Comparison of ENCODE assay signal across 9 mouse cellular contexts in genomic region chr2:25877250-25877735, GRCm38 (mm10). TPM values are rescaled to one million over a fixed set of nuclear protein-coding genes. Genes with fewer than 3 reads are reported as not detected.
DNase-seq lines count a peak whose midpoint lies in the region; ATAC-seq and TF ChIP-seq lines count a peak whose summit lies in the region.
"Had no signal": no experiment of that assay in that cellular context is flagged by ENCODE, and none has a peak within 500 bp of the region (broad histone marks: within the 10 kb centered on the region; RNA-seq: fewer than 3 reads in every experiment).

No protein-coding gene starts in this region.

- H3K27me3 ChIP-seq in heart, embryonic 11.5 days (ENCODE audit: control insufficient read depth, insufficient read depth, low read length) = peaks cover 46% of the 10 kb centered on the region
- H3K27me3 ChIP-seq in hindbrain, embryonic 12.5 days = peaks cover 27% of the 10 kb centered on the region
- no peaks in the 10 kb centered on the region for H3K27me3 ChIP-seq in midbrain, embryonic 14.5 days (ENCODE audit: control insufficient read depth, insufficient read depth, low read length)
- peaks cover 8% of the 10 kb centered on the region; the same call in 1 of the 2 replicates for H3K27me3 ChIP-seq in thymus, adult 2 months (ENCODE audit: control insufficient read depth, insufficient read depth, low read length)

- H3K9ac ChIP-seq in heart, embryonic 11.5 days (ENCODE audit: low read depth, low read length) = no peak overlapping the region
- peak overlapping the region; percentile 66 for H3K9ac ChIP-seq in hindbrain, embryonic 12.5 days
- H3K9ac ChIP-seq in midbrain, embryonic 14.5 days (replicated peaks; ENCODE audit: low read length) = peak overlapping the region; percentile 75
- H3K9ac ChIP-seq: liver, embryonic 15.5 days had no signal

- 0 out of 2 replicates have a peak, but pooled peaks cover 5% of the 10 kb centered on the region for H3K9me3 ChIP-seq in heart, embryonic 11.5 days (replicated peaks; ENCODE audit: control insufficient read depth, low read length)
- H3K9me3 ChIP-seq in hindbrain, embryonic 12.5 days (replicated peaks) = no peaks in the 10 kb centered on the region
- H3K9me3 ChIP-seq in midbrain, embryonic 14.5 days (ENCODE audit: control insufficient read depth, low read length) = no peaks in the 10 kb centered on the region
- H3K9me3 ChIP-seq: liver, embryonic 15.5 days had no signal

- H3K36me3 ChIP-seq in heart, embryonic 11.5 days (ENCODE audit: control insufficient read depth, insufficient read depth, low read length) = no peaks in the 10 kb centered on the region
- no peaks in the 10 kb centered on the region for H3K36me3 ChIP-seq in hindbrain, embryonic 12.5 days
- H3K36me3 ChIP-seq in midbrain, embryonic 14.5 days (ENCODE audit: control insufficient read depth, insufficient read depth, low read length) = no peaks in the 10 kb centered on the region
- H3K36me3 ChIP-seq in thymus, adult 2 months (ENCODE audit: control insufficient read depth, insufficient read depth, low read length) = no peaks in the 10 kb centered on the region
- H3K36me3 ChIP-seq: liver, embryonic 15.5 days had no signal

- no peak for TF ChIP-seq CTCF in thymus, adult 2 months (IDR thresholded peaks at IDR 0.05; ENCODE audit: borderline replicate concordance, control insufficient read depth, extremely low read depth, insufficient read depth, low read length, poor library complexity)

- no peak for DNase-seq in heart, adult 9 months (ENCODE audit: low spot score in 2 of 2)
- peak; percentile 10 for DNase-seq in ES-CJ7 (ENCODE audit: low read depth, low spot score)
- peak; percentile 8 for DNase-seq in midbrain, embryonic 14.5 days
- DNase-seq in urinary bladder, postnatal 36 days (ENCODE audit: low spot score in 2 of 2) = no peak
- no peak for DNase-seq in thymus, postnatal 10 days (ENCODE audit: low spot score in 2 of 2)
- no peak for DNase-seq in thymus, adult 2 months

- peak overlapping the region; percentile 28 for H3K4me3 ChIP-seq in heart, embryonic 11.5 days (ENCODE audit: low read depth, low read length)
- H3K4me3 ChIP-seq in hindbrain, embryonic 12.5 days = peak overlapping the region; percentile 49
- peak overlapping the region; percentile 53 for H3K4me3 ChIP-seq in midbrain, embryonic 14.5 days (replicated peaks; ENCODE audit: low read depth, low read length)
- H3K4me3 ChIP-seq in thymus, adult 2 months (ENCODE audit: control insufficient read depth, insufficient read depth, low read length) = no peak overlapping the region
- H3K4me3 ChIP-seq: liver, embryonic 15.5 days had no signal

- WGBS in heart, embryonic 11.5 days (ENCODE audit: insufficient replicate concordance) = 27% methylated on average over 7 of the region's 7 CpGs
- 25% methylated on average over 7 of the region's 7 CpGs for WGBS in hindbrain, embryonic 12.5 days
- WGBS in midbrain, embryonic 14.5 days = 24% methylated on average over 7 of the region's 7 CpGs
- WGBS in thymus, adult 2 months = 42% methylated on average over 7 of the region's 7 CpGs

- ATAC-seq in heart, embryonic 11.5 days (replicated peaks; ENCODE audit: insufficient number of reproducible peaks, low FRiP score, low TSS enrichment) = no peak
- 0 out of 2 replicates have a peak, but pooled peaks have one; percentile 26 for ATAC-seq in hindbrain, embryonic 12.5 days (ENCODE audit: low FRiP score)
- ATAC-seq in midbrain, embryonic 14.5 days (ENCODE audit: low FRiP score, low TSS enrichment) = no peak

- no peak overlapping the region for H3K27ac ChIP-seq in heart, embryonic 11.5 days (ENCODE audit: low read depth, low read length)
- H3K27ac ChIP-seq in hindbrain, embryonic 12.5 days = no peak overlapping the region
- H3K27ac ChIP-seq in midbrain, embryonic 14.5 days (replicated peaks; ENCODE audit: low read depth, low read length) = no peak overlapping the region
- no peak overlapping the region for H3K27ac ChIP-seq in thymus, adult 2 months (ENCODE audit: control insufficient read depth, insufficient read depth, low read length)
- H3K27ac ChIP-seq: liver, embryonic 15.5 days had no signal

- peak overlapping the region; percentile 59 for H3K4me2 ChIP-seq in heart, embryonic 11.5 days
- peak overlapping the region; percentile 82 for H3K4me2 ChIP-seq in hindbrain, embryonic 12.5 days (replicated peaks)
- H3K4me2 ChIP-seq in midbrain, embryonic 14.5 days (ENCODE audit: low read length) = peak overlapping the region; percentile 66
- H3K4me2 ChIP-seq: liver, embryonic 15.5 days had no signal

- no peak for TF ChIP-seq POLR2A in thymus, adult 2 months (IDR thresholded peaks at IDR 0.05; ENCODE audit: control insufficient read depth, extremely low read depth, insufficient read depth, low read length, poor library complexity)

- no peaks in the 10 kb centered on the region for H3K4me1 ChIP-seq in heart, embryonic 11.5 days (ENCODE audit: control insufficient read depth, insufficient read depth, low read length)
- H3K4me1 ChIP-seq in hindbrain, embryonic 12.5 days = peaks cover 8% of the 10 kb centered on the region
- peaks cover 8% of the 10 kb centered on the region; the same call in 1 of the 2 replicates for H3K4me1 ChIP-seq in midbrain, embryonic 14.5 days (ENCODE audit: control insufficient read depth, insufficient read depth, low read length)
- no peaks in the 10 kb centered on the region for H3K4me1 ChIP-seq in thymus, adult 2 months (replicated peaks; ENCODE audit: control insufficient read depth, insufficient read depth, low read length)
- H3K4me1 ChIP-seq: liver, embryonic 15.5 days had no signal

RNA-seq across cellular contexts. Expression of gene Kcnt1, which starts 13.8 kb away (rescaled TPM):
- 0.04 TPM in 1 of 2 replicates, not detected in the other for polyA plus RNA-seq in heart, embryonic 11.5 days (2014; fragmentation: Nextera tagmentation; extraction: Ambion mirVana)
- 2.9 and 4.6 TPM in 2 replicates for polyA plus RNA-seq in hindbrain, embryonic 12.5 days (2016; fragmentation: Nextera tagmentation; extraction: Ambion mirVana)
- polyA plus RNA-seq in midbrain, embryonic 14.5 days (2014; fragmentation: Nextera tagmentation; extraction: Ambion mirVana) = 10.1 and 11.3 TPM in 2 replicates
- 1.1 and 1.2 TPM in 2 replicates for polyA plus RNA-seq in thymus, adult 2 months (2012; rRNA removed)
- polyA plus RNA-seq: liver, embryonic 15.5 days had no signal

RNA-seq across cellular contexts. Expression of gene Sohlh1, which starts 30.2 kb away (rescaled TPM):
- polyA plus RNA-seq in heart, embryonic 11.5 days (2014; fragmentation: Nextera tagmentation; extraction: Ambion mirVana) = not detected in 2 replicates
- not detected in 2 replicates for polyA plus RNA-seq in hindbrain, embryonic 12.5 days (2016; fragmentation: Nextera tagmentation; extraction: Ambion mirVana)
- not detected in 2 replicates for polyA plus RNA-seq in midbrain, embryonic 14.5 days (2014; fragmentation: Nextera tagmentation; extraction: Ambion mirVana)
- polyA plus RNA-seq in thymus, adult 2 months (2012; rRNA removed) = 0.09 and 0.18 TPM in 2 replicates
- polyA plus RNA-seq: liver, embryonic 15.5 days had no signal

RNA-seq across cellular contexts. Expression of gene Lcn9, which starts 54.3 kb away (rescaled TPM):
- not detected in 2 replicates for polyA plus RNA-seq in heart, embryonic 11.5 days (2014; fragmentation: Nextera tagmentation; extraction: Ambion mirVana)
- not detected in 2 replicates for polyA plus RNA-seq in hindbrain, embryonic 12.5 days (2016; fragmentation: Nextera tagmentation; extraction: Ambion mirVana)
- polyA plus RNA-seq in midbrain, embryonic 14.5 days (2014; fragmentation: Nextera tagmentation; extraction: Ambion mirVana) = not detected in 2 replicates
- polyA plus RNA-seq in thymus, adult 2 months (2012; rRNA removed) = not detected in 2 replicates
- polyA plus RNA-seq: liver, embryonic 15.5 days had no signal

Comparison
In these comparisons a context has a peak if more than half of its experiments do, and no peak if none do; other contexts are left out.
1. DNase-seq: peak in ES-CJ7 (single experiment) and midbrain, embryonic 14.5 days (single experiment); none in heart, adult 9 months (0 of 2), urinary bladder, postnatal 36 days (0 of 2), thymus, postnatal 10 days (0 of 2) and thymus, adult 2 months (single experiment).
2. Peak in every context shown above with its lines, with median percentiles within 50 percentile points of each other: H3K4me2 ChIP-seq.